Mouse (Mus musculus): ENCODE results near the gene Naa30.

DNA sequence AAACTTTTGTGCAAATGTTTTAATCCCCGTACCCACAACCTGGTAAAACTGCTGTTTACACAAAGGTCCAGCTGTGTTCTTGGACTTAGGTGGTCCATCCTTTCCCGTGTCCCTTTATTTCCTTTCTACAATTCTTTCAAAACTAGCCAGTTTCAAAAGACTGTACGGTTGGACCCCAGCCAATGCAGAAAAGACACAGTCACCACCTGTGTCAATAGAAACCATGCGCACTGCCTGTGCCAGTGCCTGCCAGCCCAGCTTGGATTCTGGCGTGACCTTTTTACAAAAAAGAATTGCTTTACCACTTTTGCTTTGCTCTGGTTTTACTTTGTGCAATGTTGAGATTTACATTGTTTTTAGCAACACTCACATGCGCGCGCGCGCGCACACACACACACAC is 55.0 kb downstream of the Naa30 start:
- TF ChIP-seq CTCF (IDR thresholded peaks at IDR 0.05; ENCODE audit: control insufficient read depth, insufficient read depth, low read length) (no peak), POLR2A (IDR thresholded peaks at IDR 0.05; ENCODE audit: borderline replicate concordance, control insufficient read depth, low read depth, low read length) (no peak)
